Mouse (Mus musculus) heart, embryonic 14.5 days (tissue): ENCODE data around the gene Klhl21. TPM values are rescaled to one million over a fixed set of nuclear protein-coding genes. Genes with fewer than 3 reads are reported as not detected.
"Not testable (repeated sequence)": the region's sequence is repeated elsewhere in the genome, so short reads cannot be mapped to it uniquely, and the experiment has no call there.

Experiments used
- ATAC-seq: fragments of 200-750 bp; cut with Nextera tagmentation; 2 replicates; pipeline ENCODE4 v1.8.0; 2017; ENCODE audit warnings: low read depth, moderate TSS enrichment; ENCODE audit not compliant: insufficient number of reproducible peaks, insufficient read depth, low FRiP score
- H3K27ac ChIP-seq, 2 experiments: fragments of 200-500 bp in 1 of 2; fragments of 300-500 bp in 1 of 2; sonication (generic) in 1 of 2; replicated peaks in 1 of 2; 2 replicates each; pipeline ENCODE4 v1.5.1; 2012 to 2014; ENCODE audit warnings: low read depth in 2 of 2, low read length in 2 of 2, control low read depth in 1 of 2, mild to moderate bottlenecking in 1 of 2, mixed read lengths in 1 of 2; ENCODE audit not compliant: control insufficient read depth in 1 of 2, insufficient read depth in 1 of 2
- H3K27me3 ChIP-seq: fragments of 300-500 bp; sonication (generic); 2 replicates; pipeline ENCODE4 v1.6.1; 2014; ENCODE audit warnings: mild to moderate bottlenecking, low read length, control low read depth; ENCODE audit not compliant: control insufficient read depth, insufficient read depth
- H3K36me3 ChIP-seq: fragments of 300-500 bp; sonication (generic); 2 replicates; pipeline ENCODE4 v1.6.1; 2014; ENCODE audit warnings: mild to moderate bottlenecking, control low read depth, low read length, mixed read lengths; ENCODE audit not compliant: control insufficient read depth, insufficient read depth
- H3K4me1 ChIP-seq, 2 experiments: fragments of 200-500 bp in 1 of 2; fragments of 300-500 bp in 1 of 2; sonication (generic) in 1 of 2; 2 replicates each; pipeline ENCODE4 v1.6.1; 2012 to 2014; ENCODE audit warnings: low read length in 2 of 2, control low read depth in 1 of 2, mixed read lengths in 1 of 2; ENCODE audit not compliant: control insufficient read depth in 2 of 2, insufficient read depth in 2 of 2
- H3K4me2 ChIP-seq: fragments of 300-500 bp; sonication (generic); 2 replicates; pipeline ENCODE4 v1.6.1; 2014; ENCODE audit warnings: mild to moderate bottlenecking, low read length
- H3K4me3 ChIP-seq, 2 experiments: fragments of 200-500 bp in 1 of 2; fragments of 300-500 bp in 1 of 2; sonication (generic) in 1 of 2; 2 replicates each; pipeline ENCODE4 v1.5.1; 2012 to 2014; ENCODE audit warnings: low read length in 2 of 2, mild to moderate bottlenecking in 2 of 2, control low read depth in 1 of 2, low read depth in 1 of 2, moderate library complexity in 1 of 2; ENCODE audit not compliant: control insufficient read depth in 1 of 2, insufficient read depth in 1 of 2
- H3K9ac ChIP-seq: fragments of 300-500 bp; sonication (generic); 2 replicates; pipeline ENCODE4 v1.6.1; 2014; ENCODE audit warnings: mild to moderate bottlenecking, low read length
- H3K9me3 ChIP-seq: fragments of 300-500 bp; sonication (generic); 2 replicates; pipeline ENCODE4 v1.6.1; 2016; ENCODE audit warnings: low read length, control low read depth; ENCODE audit not compliant: control insufficient read depth
- WGBS: fragments of 180-500 bp; shearing (Covaris S2); extraction: QIAGEN DNeasy Blood & Tissue Kit; methylation state at CpG from one replicate; pipeline ENCODE4 v1.1.7; 2014; 5-methylcytosine and 5-hydroxymethylcytosine counted together
- polyA plus RNA-seq: library from polyadenylated mRNA; unstranded; fragments of >200 nt; fragmentation: Nextera tagmentation; extraction: Ambion mirVana; gene quantifications from 2 replicates; pipeline ENCODE4 v1.2.1, GENCODE M21; 2014

The Klhl21 gene
- polyA plus RNA-seq, 1 experiment from 2014 or later, result 17.8 TPM

DNA sequence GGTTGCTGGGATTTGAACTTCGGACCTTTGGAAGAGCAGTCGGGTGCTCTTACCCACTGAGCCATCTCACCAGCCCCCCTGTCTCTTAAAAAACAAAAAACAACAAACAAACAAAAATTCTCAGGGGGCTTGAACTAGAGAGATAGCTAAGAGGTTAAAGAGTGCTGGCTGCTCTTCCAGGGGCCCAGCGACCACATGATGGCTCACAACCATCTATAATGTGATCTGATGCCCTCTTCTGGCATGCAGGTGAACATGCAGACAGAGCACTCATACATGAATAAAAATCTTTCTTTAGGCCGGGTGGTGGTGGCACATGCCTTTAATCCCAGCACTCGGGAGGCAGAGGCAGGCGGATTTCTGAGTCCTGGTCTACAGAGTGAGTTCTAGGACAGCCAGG is 27.9 kb downstream of the Klhl21 start:
- not testable (repeated sequence) for H3K4me3 ChIP-seq, H3K36me3 ChIP-seq, H3K9me3 ChIP-seq, H3K4me1 ChIP-seq, H3K9ac ChIP-seq, H3K4me2 ChIP-seq, H3K27me3 ChIP-seq, H3K27ac ChIP-seq, ATAC-seq
- WGBS, result 90% methylated on average over 6 of the region's 6 CpGs

DNA sequence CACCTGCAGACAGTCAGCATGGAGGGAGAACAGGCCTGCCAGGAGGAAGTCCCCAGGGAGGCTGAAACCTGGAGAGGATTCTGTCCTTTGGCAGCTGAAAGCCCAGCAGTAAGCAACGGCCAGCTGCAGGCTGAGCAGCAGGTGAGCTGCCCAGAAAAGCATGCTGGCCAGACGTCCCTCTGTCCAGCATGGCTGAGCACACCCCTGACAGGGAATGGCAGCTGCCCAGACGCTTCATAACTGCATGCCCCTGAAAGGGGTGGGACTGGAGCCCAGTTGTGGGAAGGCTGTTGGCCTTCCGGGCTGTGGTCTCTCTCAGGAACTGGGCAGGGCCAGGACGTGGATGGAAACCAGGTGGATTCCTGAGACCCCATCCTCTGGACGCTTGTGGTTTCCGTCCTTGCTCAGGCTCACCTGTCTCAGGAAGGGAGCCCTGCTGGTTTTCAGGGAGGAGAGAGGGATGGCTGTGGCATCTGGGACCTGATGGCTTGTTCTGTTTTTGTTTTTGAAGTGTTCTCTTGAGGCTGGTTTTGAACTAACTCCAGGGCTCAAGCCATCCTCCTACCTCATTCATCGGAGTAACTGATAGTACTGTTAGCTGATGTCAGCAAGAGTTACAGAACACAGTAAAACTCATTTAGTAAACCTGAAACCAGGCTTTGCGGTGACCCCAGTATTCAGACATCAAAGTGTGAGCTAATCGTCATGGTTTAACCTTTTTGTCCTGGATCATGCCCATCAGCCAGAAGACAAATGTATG is 29.8 kb downstream of the Klhl21 start, which contains the start of gene Tas1r1:
TSS of gene Tas1r1 (minus strand) at position 344 of the 760 bp plus-strand sequence.
- no peak for ATAC-seq
- Histone ChIP-seq H3K4me1 (peaks cover 6 to 8% of the 10 kb centered on the region in 2 experiments), H3K4me2 (peak within 1 kb of the TSS; percentile 97), H3K4me3 (peak within 1 kb of the TSS; percentile 85 to 92), H3K27me3 (no peaks in the 10 kb centered on the region), H3K9me3 (no peaks in the 10 kb centered on the region), H3K27ac (0 out of 4 replicates have a peak within 1 kb of the TSS, but pooled peaks of 1 of the 2 experiments have one; percentile 19), H3K9ac (peak within 1 kb of the TSS; percentile 90), H3K36me3 (peaks cover 26% of the 10 kb centered on the region)
- 43% methylated on average over 10 of the region's 10 CpGs for WGBS

DNA sequence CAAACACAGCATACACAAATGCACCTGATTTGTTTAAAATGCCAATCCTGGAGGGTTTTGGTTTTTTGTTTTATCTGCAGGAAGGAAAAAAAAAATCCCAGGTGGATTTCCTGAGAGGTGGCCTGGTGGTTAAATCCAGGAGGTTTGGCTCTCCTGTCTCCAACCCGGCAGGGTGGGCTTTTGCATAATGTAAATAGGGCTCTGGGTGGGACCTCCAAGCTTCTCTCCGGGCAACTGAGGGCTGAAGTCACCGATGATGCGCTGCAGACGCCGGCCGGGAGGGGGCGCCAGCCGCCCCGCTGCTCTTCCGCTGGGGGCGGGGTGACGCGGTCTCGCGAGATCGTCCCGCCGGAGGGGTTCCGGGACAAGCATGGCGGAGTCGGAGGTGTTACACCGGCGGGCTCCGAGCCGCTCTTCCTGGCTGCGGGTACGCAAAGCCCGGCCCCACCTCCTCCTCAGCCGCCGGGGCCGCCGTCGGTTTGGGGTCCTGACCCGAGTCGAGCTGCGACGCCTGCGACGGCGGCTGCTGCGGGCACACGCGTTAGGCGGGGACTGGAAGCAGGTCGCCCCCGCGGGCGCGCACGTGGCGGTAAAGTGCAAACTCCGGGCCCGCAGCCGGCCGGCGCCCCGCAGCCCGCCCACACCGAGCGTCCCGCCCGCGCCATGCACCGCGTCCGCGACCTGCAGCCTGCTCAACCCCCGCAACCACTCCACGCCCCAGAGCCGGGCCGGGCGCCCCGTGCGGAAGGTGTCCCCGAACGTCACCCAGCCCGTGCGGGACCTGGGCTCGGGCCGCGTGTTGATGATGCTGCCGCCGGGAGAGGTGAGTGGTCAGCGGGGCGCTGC is 30.6 kb downstream of the Klhl21 start, which contains the start of gene Nol9:
TSS of gene Nol9 (plus strand) at position 337 of the 846 bp plus-strand sequence.
- Histone ChIP-seq H3K9me3 (no peaks in the 10 kb centered on the region), H3K4me1 (peaks cover 6 to 8% of the 10 kb centered on the region in 2 experiments), H3K9ac (peak within 1 kb of the TSS; percentile 90), H3K36me3 (peaks cover 34% of the 10 kb centered on the region), H3K27me3 (no peaks in the 10 kb centered on the region), H3K4me2 (peak within 1 kb of the TSS; percentile 97), H3K4me3 (peak within 1 kb of the TSS; percentile 85 to 92), H3K27ac (0 out of 4 replicates have a peak within 1 kb of the TSS, but pooled peaks of 1 of the 2 experiments have one; percentile 19)
- under 1% methylated on average over 79 of the region's 86 CpGs for WGBS
- ATAC-seq, result peak; percentile 68

DNA sequence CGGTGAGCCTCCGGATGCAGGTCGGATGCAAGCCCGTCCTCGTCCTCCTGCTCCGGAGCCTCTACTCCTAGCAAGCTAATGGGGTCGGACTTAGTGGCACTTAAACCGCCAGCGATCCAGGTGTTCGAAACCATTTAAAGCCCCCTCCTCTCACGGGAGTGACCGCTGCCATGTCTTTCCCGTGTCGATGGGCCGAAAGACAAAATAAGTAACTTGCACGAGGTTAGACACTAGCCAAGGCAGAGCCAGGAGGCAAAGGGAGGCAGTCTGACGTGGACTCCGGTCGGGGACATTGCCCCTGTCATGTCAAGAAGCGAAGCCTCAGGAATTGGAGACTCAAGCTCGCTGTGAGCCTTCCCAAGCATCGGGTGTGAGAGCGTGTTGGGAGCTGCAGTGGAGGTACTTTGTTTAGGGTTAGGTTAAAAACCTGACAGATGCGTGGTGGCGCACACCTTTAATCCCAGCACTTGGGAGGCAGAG is 31.3 kb downstream of the Klhl21 start:
- Histone ChIP-seq H3K27ac (no peak overlapping the region), H3K9me3 (no peaks in the 10 kb centered on the region), H3K9ac (peak overlapping the region; percentile 90), H3K36me3 (peaks cover 40% of the 10 kb centered on the region), H3K27me3 (no peaks in the 10 kb centered on the region), H3K4me1 (peaks cover 6 to 8% of the 10 kb centered on the region in 2 experiments), H3K4me2 (peak overlapping the region; percentile 97), H3K4me3 (peak overlapping the region; percentile 85 to 92)
- WGBS, result 2% methylated on average over 25 of the region's 25 CpGs
- no peak for ATAC-seq

DNA sequence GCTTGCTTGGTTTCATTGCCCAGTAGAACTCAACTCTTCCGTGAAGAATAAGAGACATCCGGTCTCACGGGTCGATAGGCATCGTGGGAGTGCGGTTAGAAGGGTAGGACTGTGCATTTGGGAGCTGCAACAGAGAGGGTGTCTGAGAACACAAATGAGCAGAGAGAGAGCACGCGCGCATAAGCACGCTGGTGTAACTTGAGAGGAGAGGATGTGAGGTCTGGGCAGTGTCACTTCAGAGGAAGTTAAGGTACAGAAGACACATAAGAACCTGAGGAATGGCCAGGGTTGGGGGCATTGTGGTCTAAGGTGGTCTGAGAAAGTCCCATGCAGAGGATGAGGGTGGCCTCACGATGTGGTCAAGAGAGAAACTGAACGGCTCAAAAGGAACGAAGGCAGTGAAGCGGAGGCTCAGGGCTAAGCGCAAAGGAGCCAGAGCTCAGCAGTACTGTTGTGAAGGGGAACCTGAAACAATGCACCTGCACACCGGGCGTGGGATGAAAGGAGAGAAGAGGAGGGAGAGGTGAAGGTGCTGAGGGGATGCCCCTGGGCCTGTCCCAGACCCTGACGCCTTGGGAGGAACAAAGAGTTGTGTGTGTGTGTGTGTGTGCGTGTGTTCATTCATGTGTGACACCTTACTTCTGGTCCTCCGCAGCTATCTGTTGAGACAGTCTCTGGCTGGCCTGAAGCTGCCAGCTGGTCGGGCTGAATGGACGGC is 33.5 kb downstream of the Klhl21 start:
- ATAC-seq, result no peak
- Histone ChIP-seq H3K4me3 (no peak overlapping the region), H3K4me1 (peaks cover 6 to 8% of the 10 kb centered on the region in 2 experiments), H3K9ac (no peak overlapping the region), H3K36me3 (peaks cover 61% of the 10 kb centered on the region), H3K27me3 (no peaks in the 10 kb centered on the region), H3K4me2 (no peak overlapping the region), H3K27ac (no peak overlapping the region), H3K9me3 (no peaks in the 10 kb centered on the region)
- WGBS, result 96% methylated on average over 22 of the region's 22 CpGs

DNA sequence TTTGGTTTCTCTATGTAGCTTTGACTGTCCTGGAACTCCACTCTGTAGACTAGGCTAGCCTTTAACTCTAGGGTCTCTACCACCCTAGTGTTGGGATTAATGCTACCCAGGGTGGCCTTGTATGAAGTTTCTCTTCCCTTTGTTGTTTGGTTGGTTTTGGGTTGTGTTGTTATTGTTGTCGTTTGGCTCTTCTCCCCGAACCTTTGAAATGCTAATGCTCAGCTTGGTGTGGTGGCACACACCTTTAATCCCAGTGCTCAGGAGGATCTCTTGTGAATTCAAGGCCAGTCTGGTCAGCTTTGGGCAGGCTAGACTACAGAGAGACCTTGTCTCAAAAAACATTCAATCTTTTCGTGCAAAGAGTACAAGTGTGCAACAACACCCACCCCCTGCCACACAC is 34.6 kb downstream of the Klhl21 start:
- Histone ChIP-seq H3K9ac (no peak overlapping the region), H3K4me1 (peaks cover 6 to 8% of the 10 kb centered on the region in 2 experiments), H3K9me3 (no peaks in the 10 kb centered on the region), H3K27ac (no peak overlapping the region), H3K36me3 (peaks cover 72% of the 10 kb centered on the region), H3K4me3 (no peak overlapping the region), H3K27me3 (no peaks in the 10 kb centered on the region), H3K4me2 (no peak overlapping the region)
- 87% methylated on average over 3 of the region's 3 CpGs for WGBS
- no peak for ATAC-seq

DNA sequence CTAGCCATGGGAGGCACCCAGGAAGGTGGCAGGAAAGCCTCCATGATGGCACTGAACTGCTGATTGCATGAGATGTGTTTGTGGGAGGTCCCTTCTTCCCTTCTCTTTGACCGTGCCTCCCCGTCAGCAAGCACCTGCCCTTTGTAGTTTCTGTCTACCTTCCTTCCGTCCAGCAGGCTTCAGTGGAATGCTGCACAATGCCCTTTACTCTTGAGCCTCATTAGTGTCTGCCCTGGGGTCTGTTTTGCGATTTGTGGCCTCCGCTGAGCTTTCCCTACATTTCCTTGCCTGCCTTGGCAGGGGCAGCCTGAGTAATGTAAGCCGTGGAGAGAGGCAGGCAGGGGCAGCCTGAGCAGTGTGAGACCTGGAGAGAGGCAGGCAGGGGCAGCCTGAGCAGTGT is 36.0 kb downstream of the Klhl21 start:
- 76% methylated on average over 6 of the region's 6 CpGs for WGBS
- Histone ChIP-seq H3K4me2 (no peak overlapping the region), H3K9me3 (no peaks in the 10 kb centered on the region), H3K4me3 (no peak overlapping the region), H3K36me3 (peaks cover 85% of the 10 kb centered on the region), H3K4me1 (peaks cover 5 to 8% of the 10 kb centered on the region in 2 experiments), H3K27ac (no peak overlapping the region), H3K27me3 (no peaks in the 10 kb centered on the region), H3K9ac (no peak overlapping the region)
- no peak for ATAC-seq
